Mouse (Mus musculus) cerebellum, adult 18-20 months (tissue): ENCODE measurements around the gene Miga2.
"Not testable (repeated sequence)": the region's sequence is repeated elsewhere in the genome, so short reads cannot be mapped to it uniquely, and the experiment has no call there.

Experiments
- DNase-seq, 2 experiments: peaks; one replicate each; pipeline ENCODE4 v3.0.0; 2021

Miga2 gene

DNA sequence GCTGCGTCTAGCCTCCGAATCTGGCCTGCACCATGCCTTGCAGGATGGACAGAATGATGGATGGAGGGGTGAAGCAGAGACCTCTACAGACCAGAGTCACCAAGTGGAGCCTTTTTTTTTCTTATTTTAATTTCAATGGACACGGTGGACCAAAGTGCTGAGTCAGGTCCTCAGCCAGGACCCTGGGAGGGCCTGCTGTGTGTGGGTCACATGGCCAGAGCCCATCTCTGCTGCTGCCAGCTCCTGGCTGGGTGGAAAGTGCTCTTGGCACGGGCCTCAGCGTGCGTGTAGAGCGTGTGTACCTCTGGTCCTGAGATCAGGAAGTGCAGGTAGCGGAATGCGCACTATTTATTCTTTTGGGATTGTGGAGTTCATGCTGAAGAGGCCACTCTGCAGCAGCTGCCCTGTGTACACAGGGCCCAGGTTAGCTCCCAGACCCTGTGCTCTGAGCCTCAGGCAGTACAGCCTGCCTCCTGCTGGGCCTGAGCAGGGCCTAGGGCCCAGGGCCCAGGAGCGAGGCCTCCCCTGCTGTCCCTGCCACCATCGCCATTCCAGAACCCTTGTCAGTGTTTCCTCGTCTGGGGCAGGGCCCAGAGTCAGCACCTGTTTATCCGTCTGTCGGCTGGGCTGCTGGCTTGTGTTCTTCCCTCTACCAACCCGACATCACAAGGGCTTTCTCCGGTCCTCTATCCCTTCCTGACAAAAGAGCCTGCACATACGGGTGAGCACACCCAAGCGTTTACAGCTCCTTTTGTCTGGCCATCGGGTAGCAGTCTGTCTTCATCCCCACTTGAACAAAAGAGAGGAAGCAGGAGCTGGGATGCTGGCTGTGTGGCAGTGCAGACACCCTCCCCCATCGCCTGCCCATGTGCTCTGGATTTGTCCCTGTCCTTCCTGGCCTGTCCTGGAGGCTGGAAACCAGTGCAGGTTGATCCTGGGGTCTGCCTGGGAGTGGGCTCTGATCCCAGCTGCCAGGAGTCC is 35.4 kb downstream of the Miga2 start:
- peak; percentile 82 to 87 for DNase-seq

DNA sequence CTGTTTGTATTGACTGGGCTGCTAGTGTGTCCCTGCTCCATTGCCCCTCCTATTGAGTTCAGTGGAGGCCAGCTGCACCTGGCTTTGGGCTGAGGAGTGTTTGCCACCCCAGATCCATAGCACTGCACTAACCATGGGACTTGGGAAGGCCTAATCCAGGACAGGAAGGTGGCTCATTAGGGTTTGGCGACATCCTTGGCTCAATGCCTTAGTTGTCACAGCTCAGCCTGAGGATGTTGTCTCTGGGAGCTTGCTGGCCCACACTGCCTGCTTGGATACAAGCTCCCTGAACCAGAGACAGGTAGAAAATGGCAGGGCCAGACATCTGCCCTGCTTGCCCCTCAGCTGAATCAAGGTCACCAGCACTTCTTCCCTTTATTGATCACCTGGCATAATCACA is 37.5 kb downstream of the Miga2 start:
- DNase-seq, result peak in 1 of 2 experiments; percentile 39

DNA sequence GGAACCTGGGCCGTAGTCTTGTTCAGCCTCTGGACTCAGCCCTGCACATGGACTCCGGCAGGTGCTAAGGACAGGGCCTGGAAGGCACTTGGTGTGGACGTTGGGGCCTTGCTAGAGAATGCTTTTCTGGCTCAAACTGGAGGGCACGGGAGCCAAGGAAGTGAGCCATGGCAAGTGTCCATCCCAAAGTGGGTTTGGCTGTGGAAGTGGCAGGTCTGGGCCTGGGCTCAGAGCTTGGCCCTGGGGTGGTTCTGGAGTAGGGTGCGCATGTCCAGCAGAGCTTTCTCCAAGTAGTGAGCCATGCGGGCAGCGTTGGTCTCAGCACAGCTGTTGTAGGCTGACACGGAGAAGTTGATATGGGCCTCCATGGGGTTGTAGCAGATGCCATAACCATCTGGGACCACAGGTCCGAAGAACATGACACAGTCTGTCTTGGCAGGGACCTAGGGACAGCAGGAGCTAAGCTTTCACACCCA is 38.4 kb downstream of the Miga2 start:
- DNase-seq, result peak; percentile 59 to 66

DNA sequence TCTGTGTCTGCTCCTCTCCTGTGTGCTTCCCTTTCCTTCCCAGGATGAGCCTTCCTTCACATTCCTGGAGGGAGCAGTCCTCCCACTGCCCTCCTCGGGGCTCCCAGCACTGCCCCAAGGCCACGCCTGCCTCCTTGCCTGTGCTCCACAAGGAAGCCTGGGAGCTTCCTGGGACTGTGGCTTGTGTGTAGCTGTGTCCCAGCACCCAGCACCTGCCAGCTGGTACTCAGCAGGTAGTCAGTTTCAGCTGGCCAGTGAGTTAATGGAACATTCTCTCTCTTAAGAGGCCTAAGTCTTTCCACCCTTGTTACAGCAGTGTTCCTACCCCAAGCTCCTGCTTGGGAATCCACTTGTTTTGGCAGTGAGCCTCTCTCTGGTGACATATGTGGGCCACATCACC is 38.8 kb downstream of the Miga2 start:
- peak in 1 of 2 experiments; percentile 40 for DNase-seq

DNA sequence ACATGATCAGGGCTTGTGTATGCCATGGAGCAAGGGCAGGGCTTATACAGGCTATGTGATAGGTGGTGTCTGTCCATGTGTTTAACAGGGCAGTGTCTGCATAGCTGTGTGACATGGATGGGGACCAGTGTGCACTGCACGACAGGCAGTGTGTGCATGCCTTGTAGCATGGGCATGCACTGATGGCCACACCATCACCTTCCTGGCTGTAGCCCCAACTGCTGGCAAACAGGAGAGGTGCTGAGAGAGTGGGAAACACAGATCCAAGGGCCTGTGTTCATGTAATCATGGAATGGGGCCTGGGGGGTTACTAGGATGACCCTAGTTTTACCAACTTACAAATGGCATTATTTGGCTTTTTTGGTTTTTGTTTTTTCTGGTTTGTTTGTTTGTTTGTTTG is 39.8 kb downstream of the Miga2 start:
- DNase-seq, result peak; percentile 46 to 60

DNA sequence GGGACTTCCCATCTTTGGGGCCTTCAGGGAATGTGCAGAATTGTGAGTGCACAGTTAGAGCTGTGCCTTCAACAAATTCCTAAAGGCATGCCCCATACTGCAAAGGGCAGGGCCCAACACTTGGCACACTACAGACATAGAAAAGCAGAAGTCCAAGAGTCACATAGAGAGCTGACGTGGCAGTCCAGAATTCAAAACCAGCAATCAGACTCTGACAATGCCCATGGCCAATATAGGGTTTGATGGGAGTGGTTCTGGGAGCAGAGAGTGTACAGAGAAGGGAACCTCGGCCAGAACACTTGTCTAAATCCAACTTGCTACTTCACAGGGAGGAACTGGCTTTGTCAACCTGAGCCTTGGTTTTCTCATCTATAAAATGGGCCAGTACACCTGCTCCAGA is 43.2 kb downstream of the Miga2 start:
- DNase-seq, result no peak

DNA sequence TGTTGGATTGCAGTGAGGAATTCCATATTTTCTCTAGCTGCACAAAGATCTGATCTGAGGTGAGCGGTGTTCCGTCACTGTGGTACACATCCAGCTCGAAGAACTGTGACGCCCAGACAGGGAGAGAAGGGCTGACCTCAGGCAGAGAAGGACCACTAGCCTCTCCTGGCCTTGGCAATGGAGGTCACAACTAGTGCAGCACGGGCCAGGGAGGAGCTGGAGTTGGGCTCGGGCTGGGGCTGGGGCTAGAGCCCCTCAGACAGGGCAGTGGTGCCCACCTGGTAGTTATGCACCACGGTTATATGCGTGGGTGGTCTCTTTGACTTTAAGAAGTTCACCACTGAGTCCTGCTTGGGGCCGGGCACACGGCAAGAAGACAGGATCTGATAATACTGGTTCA is 43.7 kb downstream of the Miga2 start:
- no peak for DNase-seq

DNA sequence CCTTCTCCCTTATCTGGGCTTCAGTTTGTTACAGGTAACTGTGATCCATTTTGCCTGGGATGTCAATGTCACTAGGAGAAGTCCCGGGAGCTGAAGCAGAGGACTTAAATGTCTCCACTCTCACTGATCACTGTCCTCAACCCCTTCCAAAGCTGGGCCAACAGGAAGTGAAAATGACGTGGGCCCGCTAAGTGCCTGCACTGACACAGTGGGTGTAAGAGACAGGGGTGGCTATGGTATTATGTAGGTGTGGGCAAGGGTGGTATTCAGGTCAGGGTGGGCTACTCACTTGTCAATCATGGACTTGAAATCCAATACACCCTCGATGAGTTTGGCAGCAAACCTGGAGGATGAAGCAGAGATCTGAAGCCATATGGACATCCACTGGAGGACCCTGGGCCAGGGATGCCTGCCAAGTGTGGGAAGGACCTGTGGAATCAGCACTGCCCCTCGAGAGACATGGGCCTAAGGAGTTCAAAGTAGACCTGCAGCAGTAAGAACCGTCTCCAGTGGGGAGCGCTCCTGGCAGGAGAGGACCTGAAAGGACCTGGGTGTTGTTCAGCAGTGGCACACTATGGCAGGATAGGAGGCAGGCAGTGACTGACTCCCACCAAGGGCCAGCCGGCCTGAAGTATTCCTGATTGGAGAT is 44.5 kb downstream of the Miga2 start:
- DNase-seq, result no peak

DNA sequence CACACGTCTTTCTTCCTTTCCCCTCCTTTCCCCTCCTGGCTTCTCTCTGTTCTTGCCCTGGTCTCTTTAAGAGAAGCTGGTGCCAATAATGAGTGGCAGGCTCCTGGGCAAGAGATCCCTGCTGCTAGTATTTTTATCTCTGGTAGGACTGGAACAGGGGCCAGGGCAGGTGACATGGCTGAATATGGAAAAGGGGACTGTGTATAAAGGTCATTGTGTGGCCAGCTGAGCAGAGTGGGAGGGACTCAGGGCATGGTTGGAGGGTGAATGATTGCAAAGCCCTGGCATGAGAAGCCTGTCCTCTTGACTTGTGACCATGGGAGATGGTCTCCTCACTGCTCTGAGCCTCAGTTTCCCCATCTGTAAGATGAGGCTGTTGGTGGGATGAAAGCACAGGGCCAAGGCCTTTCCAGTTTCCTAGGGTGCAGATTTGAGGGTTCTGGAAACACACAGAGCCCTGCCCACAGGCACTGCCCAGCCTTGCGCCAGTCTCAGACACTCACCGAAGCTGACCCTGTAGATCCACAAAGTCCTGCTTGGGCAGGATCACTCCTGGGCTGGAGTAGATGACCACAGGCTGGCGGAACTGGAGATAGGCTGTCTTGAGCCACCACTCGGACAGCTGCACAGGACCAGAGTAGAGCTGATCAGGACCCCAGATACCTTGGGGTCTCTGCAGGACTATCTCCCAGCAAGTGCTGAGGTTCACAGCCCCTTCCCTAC is 45.6 kb downstream of the Miga2 start:
- no peak for DNase-seq

DNA sequence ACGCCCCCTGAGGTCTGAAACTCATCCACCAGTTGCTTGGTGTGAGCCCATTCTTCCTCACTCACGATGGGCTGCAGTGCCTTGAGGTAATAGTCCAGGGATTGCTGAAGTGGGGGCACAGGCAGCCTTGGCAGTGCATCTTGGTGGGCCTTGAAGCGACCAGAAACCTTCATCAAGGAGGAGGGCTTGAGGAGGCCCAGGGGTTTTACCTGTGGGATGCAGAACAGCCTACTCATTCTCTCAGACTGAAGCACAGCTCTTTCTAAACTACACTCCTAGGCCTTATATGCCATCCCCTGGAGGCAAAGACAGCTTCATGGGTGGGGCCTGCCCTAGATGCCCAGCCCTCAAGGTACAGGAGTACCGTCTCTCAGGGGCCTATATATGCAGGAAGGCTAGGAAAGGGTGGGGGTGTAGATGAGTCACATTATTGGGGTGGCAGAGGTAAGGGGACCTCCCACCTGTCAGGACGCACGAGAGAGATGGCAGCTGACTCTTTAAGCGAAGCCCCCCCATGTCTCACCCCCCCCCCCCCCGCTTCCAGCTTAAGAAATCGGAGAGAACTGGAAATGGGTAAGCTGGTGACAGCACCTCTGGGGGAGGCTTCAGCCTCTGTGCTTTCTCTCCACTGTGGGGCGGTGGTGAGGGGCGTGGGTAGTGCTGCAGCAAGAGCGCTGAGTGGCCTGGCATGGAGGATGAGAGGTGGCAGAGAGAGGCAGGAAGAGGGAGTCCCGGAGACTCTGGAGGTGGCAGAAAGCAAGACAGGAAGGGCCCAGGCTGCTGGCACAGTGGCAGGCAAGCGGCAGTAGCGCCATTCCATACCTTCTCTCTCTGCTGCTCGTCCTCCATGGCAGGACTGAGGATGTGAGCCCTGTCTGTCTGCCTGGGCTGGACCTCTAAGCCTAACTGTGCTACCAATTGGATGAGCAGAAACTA is 49.3 kb downstream of the Miga2 start:
- peak; percentile 50 to 51 for DNase-seq

DNA sequence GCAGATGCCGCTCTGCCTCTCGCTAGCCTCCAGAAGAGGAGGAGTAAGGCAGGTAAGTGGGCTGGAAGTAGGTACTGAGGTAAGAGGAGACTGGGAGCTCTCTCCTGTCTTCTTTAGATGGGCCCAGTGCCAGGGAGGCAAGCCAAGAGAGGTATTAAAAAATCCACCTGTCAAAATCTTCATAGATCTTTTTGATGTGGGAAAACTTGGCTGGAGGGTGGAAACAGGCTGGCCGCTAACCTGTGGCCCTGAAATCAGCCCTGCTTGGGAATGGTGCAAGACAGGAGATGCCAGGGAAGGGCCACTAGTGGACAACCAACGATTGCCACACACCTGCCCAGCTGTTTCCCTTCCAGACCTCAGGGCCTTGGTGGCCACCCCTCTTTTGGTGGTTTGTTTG is 50.1 kb downstream of the Miga2 start:
- peak; percentile 56 to 66 for DNase-seq

DNA sequence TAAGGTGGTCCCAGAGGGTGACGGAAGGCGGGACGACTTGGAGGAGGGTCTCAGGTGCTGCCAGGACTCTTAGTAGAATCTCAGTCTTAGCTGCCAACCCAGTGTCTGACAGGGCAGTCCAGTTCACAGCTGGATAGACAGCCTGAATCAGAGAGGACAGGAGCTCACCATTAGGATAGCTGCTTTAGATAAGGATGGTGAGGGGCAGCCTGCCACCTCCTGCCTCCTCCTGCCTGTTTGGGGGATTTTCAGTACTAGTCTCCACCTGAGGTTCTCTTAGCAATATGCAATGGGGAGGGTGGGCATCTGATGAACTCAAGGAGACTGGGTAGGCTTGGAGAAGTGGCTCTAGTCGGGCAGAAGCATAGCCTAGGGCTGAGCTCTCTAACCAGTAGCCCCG is 50.6 kb downstream of the Miga2 start:
- peak in 1 of 2 experiments; percentile 34 for DNase-seq

DNA sequence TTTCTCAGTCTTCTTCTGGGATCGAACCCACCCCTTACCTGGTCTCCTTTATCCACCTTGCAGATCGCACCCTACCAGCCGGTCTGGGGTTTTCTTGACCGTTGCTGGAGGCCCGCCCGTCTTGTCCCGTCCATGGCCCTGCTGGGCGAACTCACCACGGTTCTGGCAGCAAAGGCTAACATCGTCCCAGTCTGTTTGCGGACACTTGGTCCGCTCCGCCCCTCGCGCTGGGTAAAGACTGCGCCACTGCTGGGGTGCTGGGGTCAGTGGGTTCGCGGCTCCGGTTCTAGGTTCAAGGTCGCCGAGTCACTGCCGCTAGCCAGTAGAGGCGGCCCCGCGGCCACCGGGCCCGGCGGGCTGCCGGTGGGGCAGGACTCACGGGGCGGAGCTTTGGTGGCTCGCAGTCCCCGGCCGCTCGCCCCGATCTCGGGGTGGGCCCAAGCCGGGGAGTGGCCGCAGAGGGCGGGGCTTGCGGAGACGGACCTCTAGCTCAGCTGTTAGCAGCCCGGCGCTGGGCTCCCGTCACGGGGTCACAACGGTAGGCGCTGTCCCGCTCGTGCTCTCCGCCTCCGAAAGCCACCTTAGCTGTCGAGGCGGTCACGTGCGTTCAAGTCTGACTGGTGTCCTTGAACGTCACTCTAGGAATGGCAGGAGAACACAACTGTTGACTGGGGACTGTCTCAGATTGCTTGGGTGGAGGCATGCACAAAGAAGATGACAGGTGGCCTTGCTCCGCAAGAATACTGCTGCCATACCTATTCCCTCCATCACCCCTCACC is 51.3 kb downstream of the Miga2 start, which contains the start of gene Crat:
TSS of gene Crat (minus strand) at position 657 of the 779 bp plus-strand sequence.
- DNase-seq, result peak; percentile 94 to 96

DNA sequence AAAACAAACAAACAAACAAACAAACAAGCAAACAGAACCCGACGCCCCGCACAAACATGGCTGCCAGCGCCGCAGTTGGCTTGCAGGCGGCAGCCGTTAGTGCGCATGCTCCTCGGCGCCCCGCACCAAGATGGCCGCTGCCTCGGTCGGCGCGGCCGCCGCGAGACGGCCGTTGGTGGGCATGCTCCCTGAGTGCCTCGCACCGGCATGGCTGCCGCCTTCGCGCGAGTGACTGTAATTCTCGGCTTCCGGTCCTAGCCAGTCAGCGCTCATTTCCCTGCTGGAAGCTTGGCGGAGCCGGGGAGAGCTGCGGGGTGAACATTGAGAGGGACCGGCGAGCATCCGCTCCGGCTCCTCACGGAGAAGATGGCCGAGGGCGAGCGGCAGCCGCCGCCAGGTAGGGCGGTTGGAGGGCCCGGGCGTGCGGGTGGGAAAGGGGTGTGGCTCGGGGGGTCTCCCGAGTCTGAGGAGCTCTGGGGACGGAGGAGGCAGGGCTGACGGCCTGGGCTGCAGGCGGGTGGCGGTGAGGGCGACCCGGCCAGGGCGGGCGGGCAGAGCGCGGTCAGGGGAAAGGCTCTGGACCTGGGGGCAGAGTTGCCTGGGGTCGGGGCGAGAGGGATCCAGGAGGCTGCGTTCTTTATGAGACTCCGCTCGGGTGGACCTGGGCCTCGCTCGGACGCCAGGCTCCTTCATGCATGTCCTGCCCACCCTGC is 52.1 kb downstream of the Miga2 start, which contains the start of gene Ptpa:
TSS of gene Ptpa (plus strand) at position 104 of the 713 bp plus-strand sequence.
- peak; percentile 87 to 95 for DNase-seq

DNA sequence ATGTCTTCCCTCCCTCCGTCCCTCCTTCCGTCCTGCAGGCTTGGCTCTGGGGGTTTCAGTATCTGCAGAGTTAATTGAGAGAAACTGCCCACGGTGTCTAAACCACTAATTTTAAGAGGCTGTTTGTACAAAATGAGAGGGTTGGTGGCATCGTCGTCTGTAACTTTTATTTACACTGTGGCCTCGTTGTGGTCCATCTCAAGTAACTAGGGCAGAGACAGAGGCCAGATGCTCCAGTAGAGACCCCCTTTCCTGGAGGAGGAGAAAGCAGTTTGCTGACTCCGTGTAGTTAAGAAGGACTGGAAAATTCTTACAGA is 52.6 kb downstream of the Miga2 start:
- DNase-seq, result no peak

DNA sequence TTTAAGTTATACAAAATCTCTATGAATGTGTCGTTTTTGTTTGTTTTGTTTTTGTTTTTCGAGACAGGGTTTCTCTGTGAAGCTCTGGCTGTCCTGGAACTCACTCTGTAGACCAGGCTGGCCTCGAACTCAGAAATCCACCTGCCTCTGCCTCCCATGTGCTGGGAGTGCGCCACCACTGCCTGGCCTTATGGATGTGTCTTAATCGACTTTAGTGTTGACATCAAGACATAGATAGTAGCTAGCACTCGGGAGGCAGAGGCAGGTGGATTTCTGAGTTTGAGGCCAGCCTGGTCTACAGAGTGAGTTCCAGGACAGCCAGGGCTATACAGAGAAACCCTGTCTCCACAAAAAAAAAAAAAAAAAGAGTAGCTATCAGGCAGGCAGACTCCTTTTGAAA is 53.1 kb downstream of the Miga2 start:
- not testable (repeated sequence) for DNase-seq

DNA sequence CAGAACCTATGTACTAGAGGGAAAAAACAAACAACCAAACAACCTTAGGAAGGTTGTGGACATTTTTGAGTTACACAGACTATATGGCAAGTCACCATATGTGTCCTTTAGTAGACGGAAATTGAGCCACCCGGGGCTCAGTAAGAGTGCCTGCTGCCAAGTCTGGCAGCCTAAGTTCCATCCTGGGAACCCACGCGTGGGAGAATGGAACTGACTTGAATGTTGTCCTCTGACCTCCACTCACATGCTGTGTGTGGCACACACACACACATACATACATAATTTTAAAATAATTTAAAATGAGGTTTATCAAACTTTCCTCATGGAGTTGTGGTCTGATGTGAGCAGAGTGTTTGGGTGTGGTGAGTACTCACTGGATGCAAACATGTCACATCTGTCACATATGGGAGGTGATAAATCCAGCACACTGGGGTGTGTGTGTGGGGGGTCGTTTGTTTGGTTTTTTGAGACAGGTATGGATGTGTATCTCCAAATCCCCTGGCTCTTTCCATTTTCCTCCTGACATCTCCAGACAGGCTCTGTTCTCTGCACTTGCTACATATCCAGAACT is 53.6 kb downstream of the Miga2 start:
- DNase-seq, result no peak

DNA sequence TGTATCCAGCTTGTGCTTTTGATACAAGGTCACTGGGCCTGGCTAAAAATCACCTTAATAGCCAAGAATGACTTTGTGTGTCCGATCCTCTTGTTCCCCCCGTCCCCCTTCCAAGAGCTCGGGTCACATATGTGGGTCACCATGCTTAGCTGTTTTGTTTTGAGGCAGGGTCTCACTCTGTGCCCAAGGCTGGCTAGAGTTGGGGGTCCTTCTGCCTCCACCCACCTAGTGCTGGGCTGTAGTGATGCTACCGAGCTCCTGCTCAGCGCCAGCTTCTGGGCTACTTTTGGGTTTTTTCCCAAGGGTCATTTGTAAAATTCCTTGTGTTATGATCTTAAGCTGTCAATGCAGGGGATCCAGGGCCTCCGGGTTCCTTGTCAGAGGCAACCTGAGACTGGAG is 54.2 kb downstream of the Miga2 start:
- DNase-seq, result no peak

DNA sequence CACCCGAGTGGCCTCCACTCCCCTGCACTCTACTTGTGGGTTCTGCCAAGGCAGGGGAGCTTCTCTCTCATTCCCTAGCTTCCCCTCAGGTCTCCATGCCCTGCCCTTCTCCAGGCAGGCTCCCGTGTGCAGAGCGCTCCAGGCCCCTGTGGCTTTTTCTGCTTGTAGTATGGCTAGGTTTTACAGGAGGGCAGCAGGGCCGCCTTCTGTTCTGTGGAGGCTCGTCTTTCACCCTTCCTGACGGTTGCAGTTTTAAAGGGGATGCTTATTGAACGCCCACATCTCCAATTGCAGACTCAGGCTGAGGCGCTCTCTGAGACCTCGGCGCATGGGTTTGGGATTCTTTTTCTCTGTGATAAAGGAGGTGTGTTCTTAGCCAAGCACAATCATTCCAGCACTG is 55.1 kb downstream of the Miga2 start:
- peak in 1 of 2 experiments; percentile 37 for DNase-seq

DNA sequence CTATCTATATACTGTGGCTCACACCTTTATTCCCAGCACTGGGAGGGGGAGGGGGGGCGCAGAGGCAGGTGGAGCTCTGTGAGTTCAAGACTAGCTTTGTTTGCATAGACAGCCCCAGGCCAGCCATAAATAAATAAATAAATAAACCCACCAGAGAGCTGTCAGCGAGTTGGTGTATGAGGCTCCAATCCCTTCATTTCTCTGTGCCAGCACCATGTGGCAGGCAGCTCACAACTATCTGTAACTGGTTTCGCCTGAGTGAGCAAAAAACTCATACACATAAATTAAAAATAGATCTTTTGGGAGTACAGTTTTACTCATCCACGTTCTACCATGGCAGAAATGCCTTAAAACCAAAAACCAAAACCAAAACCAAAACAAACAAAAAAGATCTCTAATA is 57.4 kb downstream of the Miga2 start:
- no peak for DNase-seq
